Mouse (Mus musculus) liver, adult 2 months (tissue): ENCODE data around the gene Sufu. TPM values are rescaled to one million over a fixed set of nuclear protein-coding genes. Genes with fewer than 3 reads are reported as not detected.

Source experiments
- DNase-seq: peaks from one replicate; pipeline ENCODE4 v3.0.0-alpha.2; 2011; ENCODE audit warnings: low read depth, low spot score; ENCODE audit errors: extremely low read depth
- H3K27ac ChIP-seq: fragments of 200-500 bp; replicated peaks from 2 replicates; pipeline ENCODE4 v1.5.1; 2012; ENCODE audit warnings: low read depth, mild to moderate bottlenecking, control low read depth, inconsistent platforms, low read length; ENCODE audit not compliant: insufficient read depth
- H3K27me3 ChIP-seq: fragments of 200-500 bp; 2 replicates; pipeline ENCODE4 v1.6.1; 2012; ENCODE audit warnings: mild to moderate bottlenecking, moderate library complexity, low read length, inconsistent platforms; ENCODE audit not compliant: control insufficient read depth, insufficient read depth
- H3K36me3 ChIP-seq: fragments of 200-500 bp; 2 replicates; pipeline ENCODE4 v1.6.1; 2012; ENCODE audit warnings: low read length, inconsistent platforms; ENCODE audit not compliant: control insufficient read depth, insufficient read depth
- H3K4me1 ChIP-seq: fragments of 200-500 bp; 2 replicates; pipeline ENCODE4 v1.6.1; 2011; ENCODE audit warnings: low read length; ENCODE audit not compliant: control insufficient read depth, insufficient read depth
- H3K4me3 ChIP-seq: fragments of 200-500 bp; 2 replicates; pipeline ENCODE4 v1.5.1; 2011; ENCODE audit warnings: low read depth, mild to moderate bottlenecking, control low read depth, low read length, moderate library complexity; ENCODE audit not compliant: insufficient read depth
- H3K79me2 ChIP-seq: fragments of 200-500 bp; 2 replicates; pipeline ENCODE4 v1.6.1; 2012; ENCODE audit warnings: inconsistent platforms, mild to moderate bottlenecking, low read length, moderate library complexity; ENCODE audit not compliant: control insufficient read depth, insufficient read depth
- H3K9ac ChIP-seq: fragments of 200-500 bp; 2 replicates; pipeline ENCODE4 v1.6.1; 2012; ENCODE audit warnings: low read depth, mild to moderate bottlenecking, control low read depth, inconsistent platforms, low read length
- CTCF ChIP-seq: fragments of 200-500 bp; IDR thresholded peaks from 2 replicates; pipeline ENCODE4 v1.5.1; 2011; ENCODE audit warnings: low read depth, low read length, control low read depth
- POLR2A ChIP-seq: fragments of 200-500 bp; IDR thresholded peaks from 2 replicates; pipeline ENCODE4 v1.6.1; 2011; ENCODE audit warnings: low read length, control low read depth; ENCODE audit not compliant: insufficient read depth; ENCODE audit errors: extremely low read depth
- WGBS: fragments of 180-500 bp; shearing (Covaris S2); methylation state at CpG from one replicate; pipeline ENCODE4 v1.1.7; 2018; 5-methylcytosine and 5-hydroxymethylcytosine counted together
- polyA plus RNA-seq: library from polyadenylated mRNA; depleted of rRNA; stranded (reverse); fragments of >200 nt; gene quantifications from 2 replicates; pipeline ENCODE4 v1.2.3, GENCODE M21; 2012
- total RNA-seq: library from RNA; depleted of rRNA; stranded (reverse); fragments of >200 nt; gene quantifications from 2 replicates; pipeline ENCODE4 v1.2.3, GENCODE M21; 2014

Sufu gene
- total and polyA plus RNA-seq, 2 experiments: 1.1 to 3.2 TPM

- no peaks in the 10 kb centered on the region for H3K36me3 ChIP-seq
- no peak overlapping the region for H3K4me3 ChIP-seq
- DNase-seq: no peak
- H3K4me1 ChIP-seq: no peaks in the 10 kb centered on the region
- H3K27me3 ChIP-seq: no peaks in the 10 kb centered on the region
- H3K79me2 ChIP-seq: no peaks in the 10 kb centered on the region
- no peak overlapping the region for H3K27ac ChIP-seq
- 52% methylated on average over 6 of the region's 6 CpGs for WGBS
- no peak for TF ChIP-seq CTCF
- TF ChIP-seq POLR2A: no peak
- H3K9ac ChIP-seq: no peak overlapping the region
These were observed 48.9 kb downstream of the Sufu start for GRCm38 (mm10) chr19:46445641-46446040.

GRCm38 (mm10) chr19:46446436-46447020 is 49.8 kb downstream of the Sufu start:
- Histone ChIP-seq H3K4me3 (no peak overlapping the region), H3K4me1 (no peaks in the 10 kb centered on the region), H3K27ac (no peak overlapping the region), H3K36me3 (no peaks in the 10 kb centered on the region), H3K79me2 (no peaks in the 10 kb centered on the region), H3K9ac (no peak overlapping the region), H3K27me3 (no peaks in the 10 kb centered on the region)
- TF ChIP-seq CTCF (no peak), POLR2A (no peak)
- DNase-seq: no peak
- 97% methylated on average over 5 of the region's 5 CpGs for WGBS

GRCm38 (mm10) chr19:46447110-46447509 is 50.4 kb downstream of the Sufu start:
- 79% methylated on average over 7 of the region's 7 CpGs for WGBS
- Histone ChIP-seq H3K79me2 (no peaks in the 10 kb centered on the region), H3K27ac (no peak overlapping the region), H3K4me3 (no peak overlapping the region), H3K36me3 (no peaks in the 10 kb centered on the region), H3K4me1 (peaks cover 4% of the 10 kb centered on the region), H3K27me3 (no peaks in the 10 kb centered on the region), H3K9ac (no peak overlapping the region)
- no peak for TF ChIP-seq CTCF
- no peak for TF ChIP-seq POLR2A
- no peak for DNase-seq

GRCm38 (mm10) chr19:46447911-46448310 is 51.2 kb downstream of the Sufu start:
- H3K4me3 ChIP-seq: no peak overlapping the region
- no peak overlapping the region for H3K27ac ChIP-seq
- 79% methylated on average over 6 of the region's 6 CpGs for WGBS
- peaks cover 8% of the 10 kb centered on the region for H3K4me1 ChIP-seq
- no peaks in the 10 kb centered on the region for H3K79me2 ChIP-seq
- no peak overlapping the region for H3K9ac ChIP-seq
- H3K27me3 ChIP-seq: no peaks in the 10 kb centered on the region
- TF ChIP-seq POLR2A (no peak), CTCF (no peak)
- H3K36me3 ChIP-seq: no peaks in the 10 kb centered on the region
- no peak for DNase-seq

GRCm38 (mm10) chr19:46449261-46450005 is 52.7 kb downstream of the Sufu start:
- peaks cover 12% of the 10 kb centered on the region for H3K4me1 ChIP-seq
- TF ChIP-seq POLR2A: no peak
- TF ChIP-seq CTCF: no peak
- H3K27ac ChIP-seq: no peak overlapping the region
- H3K36me3 ChIP-seq: no peaks in the 10 kb centered on the region
- WGBS: 93% methylated on average over 7 of the region's 7 CpGs
- no peak overlapping the region for H3K4me3 ChIP-seq
- no peak for DNase-seq
- no peak overlapping the region for H3K9ac ChIP-seq
- H3K27me3 ChIP-seq: no peaks in the 10 kb centered on the region
- H3K79me2 ChIP-seq: no peaks in the 10 kb centered on the region
